Mouse (Mus musculus) liver, embryonic 15.5 days (tissue): ENCODE results near the gene Golm1. TPM values are rescaled to one million over a fixed set of nuclear protein-coding genes. Genes with fewer than 3 reads are reported as not detected.

Source experiments
- ATAC-seq: fragments of 200-750 bp; cut with Nextera tagmentation; 2 replicates; pipeline ENCODE4 v1.8.0; 2017; ENCODE audit warnings: moderate number of reproducible peaks, mild to moderate bottlenecking, moderate library complexity; ENCODE audit not compliant: insufficient read depth
- H3K27ac ChIP-seq: fragments of 300-500 bp; sonication (generic); replicated peaks from 2 replicates; pipeline ENCODE4 v1.5.1; 2015; ENCODE audit warnings: mild to moderate bottlenecking, inconsistent platforms
- H3K27me3 ChIP-seq: fragments of 300-500 bp; sonication (generic); 2 replicates; pipeline ENCODE4 v1.6.1; 2015; ENCODE audit warnings: mild to moderate bottlenecking, inconsistent platforms
- H3K36me3 ChIP-seq: fragments of 300-500 bp; sonication (generic); replicated peaks from 2 replicates; pipeline ENCODE4 v1.6.1; 2015; ENCODE audit warnings: moderate library complexity, mild to moderate bottlenecking, inconsistent platforms
- H3K4me1 ChIP-seq: fragments of 300-500 bp; sonication (generic); replicated peaks from 2 replicates; pipeline ENCODE4 v1.6.1; 2015; ENCODE audit warnings: inconsistent platforms
- H3K4me2 ChIP-seq: fragments of 300-500 bp; sonication (generic); 2 replicates; pipeline ENCODE4 v1.6.1; 2015; ENCODE audit warnings: moderate library complexity, mild to moderate bottlenecking, inconsistent platforms
- H3K4me3 ChIP-seq: fragments of 300-500 bp; sonication (generic); replicated peaks from 2 replicates; pipeline ENCODE4 v1.5.1; 2015; ENCODE audit warnings: mild to moderate bottlenecking, inconsistent platforms
- H3K9ac ChIP-seq: fragments of 300-500 bp; sonication (generic); 2 replicates; pipeline ENCODE4 v1.6.1; 2015; ENCODE audit warnings: moderate library complexity, mild to moderate bottlenecking, inconsistent platforms
- H3K9me3 ChIP-seq: fragments of 300-500 bp; sonication (generic); replicated peaks from 2 replicates; pipeline ENCODE4 v1.6.1; 2016; ENCODE audit warnings: inconsistent platforms
- WGBS: fragments of 180-500 bp; shearing (Covaris S2); methylation state at CpG from one replicate; pipeline ENCODE4 v1.1.7; 2015; ENCODE audit warnings: mixed read lengths; ENCODE audit not compliant: insufficient replicate concordance; 5-methylcytosine and 5-hydroxymethylcytosine counted together
- polyA plus RNA-seq: library from polyadenylated mRNA; unstranded; fragments of >200 nt; fragmentation: Nextera tagmentation; extraction: Ambion mirVana; gene quantifications from 2 replicates; pipeline ENCODE4 v1.2.1, GENCODE M21; 2015

Golm1 gene
- polyA plus RNA-seq, 1 experiment from 2014 or later: 39.8 TPM

- WGBS: 80% methylated on average over 6 of the region's 6 CpGs
- Histone ChIP-seq H3K27ac (no peak overlapping the region; the same call in 1 of the 2 replicates), H3K36me3 (peaks cover 81% of the 10 kb centered on the region), H3K4me1 (peaks cover 33% of the 10 kb centered on the region), H3K9ac (no peak overlapping the region), H3K9me3 (no peaks in the 10 kb centered on the region), H3K4me2 (no peak overlapping the region), H3K4me3 (no peak overlapping the region), H3K27me3 (no peaks in the 10 kb centered on the region)
- no peak for ATAC-seq
Measured at GRCm38 (mm10) chr13:59647484-59647883, 28.1 kb downstream of the Golm1 start.

GRCm38 (mm10) chr13:59646674-59647244, 28.9 kb downstream of the Golm1 start:
- Histone ChIP-seq H3K4me3 (no peak overlapping the region), H3K36me3 (peaks cover 84% of the 10 kb centered on the region), H3K27me3 (no peaks in the 10 kb centered on the region), H3K27ac (no peak overlapping the region), H3K4me2 (no peak overlapping the region), H3K9me3 (no peaks in the 10 kb centered on the region), H3K4me1 (peaks cover 39% of the 10 kb centered on the region), H3K9ac (no peak overlapping the region)
- no peak for ATAC-seq
- WGBS: 82% methylated on average over 11 of the region's 11 CpGs

- H3K9me3 ChIP-seq: no peaks in the 10 kb centered on the region
- H3K36me3 ChIP-seq: peaks cover 79% of the 10 kb centered on the region
- H3K4me2 ChIP-seq: no peak overlapping the region
- no peaks in the 10 kb centered on the region for H3K27me3 ChIP-seq
- no peak overlapping the region for H3K9ac ChIP-seq
- peaks cover 51% of the 10 kb centered on the region for H3K4me1 ChIP-seq
- no peak for ATAC-seq
- H3K4me3 ChIP-seq: no peak overlapping the region
- H3K27ac ChIP-seq: peak overlapping the region; percentile 45; the same call in 1 of the 2 replicates
- 72% methylated on average over 3 of the region's 3 CpGs for WGBS
Measured at GRCm38 (mm10) chr13:59645491-59645890, 30.1 kb downstream of the Golm1 start.

- Histone ChIP-seq H3K4me1 (peaks cover 69% of the 10 kb centered on the region), H3K9me3 (no peaks in the 10 kb centered on the region), H3K4me3 (no peak overlapping the region), H3K36me3 (peaks cover 75% of the 10 kb centered on the region), H3K27ac (peak overlapping the region; percentile 89), H3K9ac (0 out of 2 replicates have a peak overlapping the region, but pooled peaks have one; percentile 23), H3K4me2 (peak overlapping the region; percentile 45), H3K27me3 (no peaks in the 10 kb centered on the region)
- WGBS: 15% methylated on average over 2 of the region's 2 CpGs
- peak; percentile 96 for ATAC-seq
Measured at GRCm38 (mm10) chr13:59642818-59643217, 32.8 kb downstream of the Golm1 start.

GRCm38 (mm10) chr13:59640178-59640440, 35.5 kb downstream of the Golm1 start:
- no peak overlapping the region for H3K4me2 ChIP-seq
- peaks cover 76% of the 10 kb centered on the region for H3K36me3 ChIP-seq
- H3K9me3 ChIP-seq: no peaks in the 10 kb centered on the region
- H3K4me1 ChIP-seq: peaks cover 56% of the 10 kb centered on the region
- ATAC-seq: no peak
- H3K4me3 ChIP-seq: no peak overlapping the region
- peak overlapping the region; percentile 73 for H3K27ac ChIP-seq
- H3K27me3 ChIP-seq: no peaks in the 10 kb centered on the region
- 77% methylated on average over 6 of the region's 6 CpGs for WGBS
- no peak overlapping the region for H3K9ac ChIP-seq

- Histone ChIP-seq H3K27me3 (no peaks in the 10 kb centered on the region), H3K27ac (peak overlapping the region; percentile 73), H3K9me3 (no peaks in the 10 kb centered on the region), H3K36me3 (peaks cover 76% of the 10 kb centered on the region), H3K9ac (no peak overlapping the region), H3K4me2 (peak overlapping the region; percentile 8; the same call in 1 of the 2 replicates), H3K4me3 (no peak overlapping the region), H3K4me1 (peaks cover 50% of the 10 kb centered on the region)
- ATAC-seq: peak; percentile 54
- WGBS: 59% methylated on average over 16 of the region's 16 CpGs
Measured at GRCm38 (mm10) chr13:59639368-59640177, 36.0 kb downstream of the Golm1 start.

GRCm38 (mm10) chr13:59637800-59638199, 37.8 kb downstream of the Golm1 start:
- peaks cover 39% of the 10 kb centered on the region for H3K4me1 ChIP-seq
- 87% methylated on average over 7 of the region's 7 CpGs for WGBS
- no peaks in the 10 kb centered on the region for H3K9me3 ChIP-seq
- no peak overlapping the region for H3K4me3 ChIP-seq
- H3K27ac ChIP-seq: no peak overlapping the region
- H3K36me3 ChIP-seq: peaks cover 88% of the 10 kb centered on the region
- no peak overlapping the region for H3K4me2 ChIP-seq
- no peak for ATAC-seq
- H3K27me3 ChIP-seq: no peaks in the 10 kb centered on the region
- H3K9ac ChIP-seq: no peak overlapping the region

GRCm38 (mm10) chr13:59634637-59635036, 41.0 kb downstream of the Golm1 start:
- no peak overlapping the region for H3K4me2 ChIP-seq
- peaks cover 9% of the 10 kb centered on the region for H3K4me1 ChIP-seq
- no peak overlapping the region for H3K9ac ChIP-seq
- H3K27me3 ChIP-seq: no peaks in the 10 kb centered on the region
- H3K27ac ChIP-seq: no peak overlapping the region
- H3K36me3 ChIP-seq: peaks cover 97% of the 10 kb centered on the region
- no peak for ATAC-seq
- H3K4me3 ChIP-seq: no peak overlapping the region
- no peaks in the 10 kb centered on the region for H3K9me3 ChIP-seq
- 66% methylated on average over 5 of the region's 5 CpGs for WGBS

- no peak for ATAC-seq
- peaks cover 71% of the 10 kb centered on the region for H3K36me3 ChIP-seq
- WGBS: 78% methylated on average over 7 of the region's 7 CpGs
Measured at GRCm38 (mm10) chr13:59626739-59627138, 48.9 kb downstream of the Golm1 start.

GRCm38 (mm10) chr13:59624903-59625302, 50.7 kb downstream of the Golm1 start:
- H3K4me2 ChIP-seq: no peak overlapping the region
- H3K36me3 ChIP-seq: peaks cover 71% of the 10 kb centered on the region
- no peak overlapping the region for H3K9ac ChIP-seq
- 68% methylated on average over 5 of the region's 5 CpGs for WGBS
- peaks cover 6% of the 10 kb centered on the region; the same call in 1 of the 2 replicates for H3K4me1 ChIP-seq
- no peak overlapping the region for H3K4me3 ChIP-seq
- H3K27ac ChIP-seq: no peak overlapping the region
- ATAC-seq: no peak
- H3K9me3 ChIP-seq: no peaks in the 10 kb centered on the region
- no peaks in the 10 kb centered on the region for H3K27me3 ChIP-seq

More at GRCm38 (mm10) chr13:59626739-59627138, 48.9 kb downstream of the Golm1 start:
- Histone ChIP-seq H3K27ac (no peak overlapping the region), H3K4me3 (no peak overlapping the region), H3K27me3 (no peaks in the 10 kb centered on the region), H3K4me2 (no peak overlapping the region), H3K9me3 (no peaks in the 10 kb centered on the region), H3K9ac (no peak overlapping the region), H3K4me1 (no peaks in the 10 kb centered on the region)

- Histone ChIP-seq H3K4me2 (no peak overlapping the region), H3K36me3 (peaks cover 67% of the 10 kb centered on the region), H3K4me1 (peaks cover 6% of the 10 kb centered on the region; the same call in 1 of the 2 replicates), H3K9me3 (no peaks in the 10 kb centered on the region), H3K27me3 (no peaks in the 10 kb centered on the region), H3K9ac (no peak overlapping the region), H3K4me3 (no peak overlapping the region), H3K27ac (no peak overlapping the region)
- 75% methylated on average over 3 of the region's 3 CpGs for WGBS
- ATAC-seq: no peak
Measured at GRCm38 (mm10) chr13:59624389-59624788, 51.2 kb downstream of the Golm1 start.
